Comparison of ENCODE assay signal across 27 mouse cellular contexts in the genomic region with DNA sequence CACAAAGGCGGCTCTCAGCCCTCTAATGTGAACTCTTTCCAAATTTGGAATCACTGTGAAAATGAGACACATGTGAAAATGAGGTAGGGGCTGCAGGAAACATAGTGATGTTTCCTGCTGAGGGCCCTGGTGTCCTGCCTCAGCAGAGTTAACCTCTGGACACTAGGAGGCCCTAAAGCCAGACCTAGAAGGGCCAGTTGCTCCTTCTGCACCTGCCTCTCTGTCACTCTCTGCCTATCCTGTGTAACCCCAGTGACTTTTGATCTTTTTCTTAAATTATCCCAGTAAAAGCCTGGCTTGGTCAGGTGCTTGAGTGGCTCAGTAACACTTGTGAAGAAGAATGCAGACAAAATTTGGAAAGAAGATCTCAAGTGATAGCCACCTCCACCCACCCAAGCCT. TPM values are rescaled to one million over a fixed set of nuclear protein-coding genes. Genes with fewer than 3 reads are reported as not detected.
DNase-seq lines count a peak whose midpoint lies in the region; ATAC-seq and TF ChIP-seq lines count a peak whose summit lies in the region.
"Had no signal": no experiment of that assay in that cellular context is flagged by ENCODE, and none has a peak within 500 bp of the region (broad histone marks: within the 10 kb centered on the region; RNA-seq: fewer than 3 reads in every experiment).

No protein-coding gene starts in this region.

- no peak overlapping the region for H3K27ac ChIP-seq in forebrain, embryonic 13.5 days
- H3K27ac ChIP-seq in forebrain, embryonic 16.5 days (ENCODE audit: low read length), result no peak overlapping the region
- peak overlapping the region; percentile 51 for H3K27ac ChIP-seq in heart, embryonic 13.5 days (replicated peaks)
- no peak overlapping the region for H3K27ac ChIP-seq in hindbrain, embryonic 15.5 days (replicated peaks)
- no peak overlapping the region for H3K27ac ChIP-seq in hindbrain, embryonic 12.5 days
- H3K27ac ChIP-seq: embryonic facial prominence, embryonic 13.5 days; intestine, embryonic 15.5 days; layer of hippocampus, adult 2 months; left cerebral cortex, adult 2 months; limb, embryonic 13.5 days; liver, embryonic 12.5 days; neural tube, embryonic 12.5 days had no signal

- 0 out of 2 replicates have a peak overlapping the region, but pooled peaks have one; percentile 6 for H3K9ac ChIP-seq in forebrain, embryonic 13.5 days
- no peak overlapping the region for H3K9ac ChIP-seq in forebrain, embryonic 16.5 days (replicated peaks; ENCODE audit: low read depth, low read length)
- H3K9ac ChIP-seq in heart, embryonic 13.5 days, result peak overlapping the region; percentile 47
- H3K9ac ChIP-seq in hindbrain, embryonic 15.5 days, result no peak overlapping the region
- H3K9ac ChIP-seq in hindbrain, embryonic 12.5 days, result no peak overlapping the region
- H3K9ac ChIP-seq: embryonic facial prominence, embryonic 13.5 days; intestine, embryonic 15.5 days; limb, embryonic 13.5 days; liver, embryonic 12.5 days; liver, postnatal 0 days; neural tube, embryonic 12.5 days had no signal

- peaks cover 49% of the 10 kb centered on the region for H3K4me1 ChIP-seq in forebrain, embryonic 13.5 days
- peaks cover 41% of the 10 kb centered on the region for H3K4me1 ChIP-seq in forebrain, embryonic 16.5 days (replicated peaks; ENCODE audit: control insufficient read depth, insufficient read depth, low read length)
- peaks cover 67% of the 10 kb centered on the region for H3K4me1 ChIP-seq in heart, embryonic 13.5 days
- peaks cover 52% of the 10 kb centered on the region for H3K4me1 ChIP-seq in hindbrain, embryonic 15.5 days (replicated peaks)
- H3K4me1 ChIP-seq in hindbrain, embryonic 12.5 days, result peaks cover 34% of the 10 kb centered on the region

- no peak overlapping the region for H3K4me2 ChIP-seq in forebrain, embryonic 13.5 days
- no peak overlapping the region for H3K4me2 ChIP-seq in forebrain, embryonic 16.5 days (ENCODE audit: low read length)
- no peak overlapping the region for H3K4me2 ChIP-seq in heart, embryonic 13.5 days
- 0 out of 2 replicates have a peak overlapping the region, but pooled peaks have one; percentile 9 for H3K4me2 ChIP-seq in hindbrain, embryonic 15.5 days
- no peak overlapping the region for H3K4me2 ChIP-seq in hindbrain, embryonic 12.5 days (replicated peaks)
- peak overlapping the region; percentile 43 for H3K4me2 ChIP-seq in myocyte (ENCODE audit: low read depth)
- H3K4me2 ChIP-seq: embryonic facial prominence, embryonic 13.5 days; intestine, embryonic 15.5 days; limb, embryonic 13.5 days; liver, embryonic 12.5 days; midbrain, embryonic 11.5 days; neural tube, embryonic 12.5 days had no signal

- no peak for DNase-seq in heart, adult 18-20 months
- DNase-seq: adrenal gland, postnatal 10 days; cerebellum, adult 9-10 months; gastrocnemius, postnatal 10 days; heart, postnatal 36 days; kidney, adult 2 months; kidney, postnatal 36 days; liver, postnatal 0 days; lung, postnatal 36 days had no signal

- H3K79me2 ChIP-seq in myocyte (ENCODE audit: control insufficient read depth, insufficient read depth), result peaks cover 17% of the 10 kb centered on the region

- H3K4me3 ChIP-seq in forebrain, embryonic 13.5 days, result no peak overlapping the region
- no peak overlapping the region for H3K4me3 ChIP-seq in forebrain, embryonic 16.5 days (replicated peaks; ENCODE audit: low read length)
- no peak overlapping the region for H3K4me3 ChIP-seq in heart, embryonic 13.5 days
- H3K4me3 ChIP-seq in hindbrain, embryonic 15.5 days, result no peak overlapping the region
- no peak overlapping the region for H3K4me3 ChIP-seq in hindbrain, embryonic 12.5 days
- H3K4me3 ChIP-seq in myocyte, result no peak overlapping the region
- H3K4me3 ChIP-seq: embryonic facial prominence, embryonic 13.5 days; erythroblast, embryonic 14.5 days; intestine, embryonic 15.5 days; layer of hippocampus, adult 2 months; left cerebral cortex, adult 2 months; limb, embryonic 13.5 days; liver, embryonic 12.5 days; neural tube, embryonic 12.5 days had no signal

- H3K36me3 ChIP-seq in forebrain, embryonic 13.5 days (ENCODE audit: poor library complexity, severe bottlenecking), result peaks cover 59% of the 10 kb centered on the region
- peaks cover 12% of the 10 kb centered on the region for H3K36me3 ChIP-seq in forebrain, embryonic 16.5 days (ENCODE audit: control insufficient read depth, insufficient read depth)
- peaks cover 64% of the 10 kb centered on the region for H3K36me3 ChIP-seq in heart, embryonic 13.5 days
- peaks cover 36% of the 10 kb centered on the region for H3K36me3 ChIP-seq in hindbrain, embryonic 15.5 days
- peaks cover 51% of the 10 kb centered on the region for H3K36me3 ChIP-seq in hindbrain, embryonic 12.5 days
- peaks cover 10% of the 10 kb centered on the region for H3K36me3 ChIP-seq in myocyte (ENCODE audit: control insufficient read depth, insufficient read depth)
- H3K36me3 ChIP-seq: liver, embryonic 12.5 days had no signal

- H3K9me3 ChIP-seq in forebrain, embryonic 13.5 days (replicated peaks), result no peaks in the 10 kb centered on the region
- H3K9me3 ChIP-seq in forebrain, embryonic 16.5 days (ENCODE audit: control insufficient read depth, low read length), result no peaks in the 10 kb centered on the region
- H3K9me3 ChIP-seq in heart, embryonic 13.5 days, result no peaks in the 10 kb centered on the region
- H3K9me3 ChIP-seq in hindbrain, embryonic 15.5 days, result no peaks in the 10 kb centered on the region
- no peaks in the 10 kb centered on the region for H3K9me3 ChIP-seq in hindbrain, embryonic 12.5 days (replicated peaks)
- H3K9me3 ChIP-seq: embryonic facial prominence, embryonic 13.5 days; intestine, embryonic 15.5 days; limb, embryonic 13.5 days; liver, embryonic 12.5 days; neural tube, embryonic 12.5 days had no signal

- no peaks in the 10 kb centered on the region for H3K27me3 ChIP-seq in forebrain, embryonic 13.5 days
- no peaks in the 10 kb centered on the region for H3K27me3 ChIP-seq in forebrain, embryonic 16.5 days (replicated peaks; ENCODE audit: control insufficient read depth, insufficient read depth, low read length)
- no peaks in the 10 kb centered on the region for H3K27me3 ChIP-seq in heart, embryonic 13.5 days (replicated peaks)
- H3K27me3 ChIP-seq in hindbrain, embryonic 15.5 days, result no peaks in the 10 kb centered on the region
- no peaks in the 10 kb centered on the region for H3K27me3 ChIP-seq in hindbrain, embryonic 12.5 days
- H3K27me3 ChIP-seq in myocyte (ENCODE audit: control insufficient read depth, insufficient read depth, insufficient read length), result no peaks in the 10 kb centered on the region
- H3K27me3 ChIP-seq: embryonic facial prominence, embryonic 13.5 days; intestine, embryonic 15.5 days; limb, embryonic 13.5 days; neural tube, embryonic 12.5 days; Patski had no signal

- no peak for TF ChIP-seq POLR2A in myocyte (IDR thresholded peaks at IDR 0.05; ENCODE audit: insufficient read length, low read depth)

- 85% methylated on average over 1 of the region's 1 CpGs for WGBS in forebrain, embryonic 13.5 days
- WGBS in forebrain, embryonic 16.5 days, result 100% methylated on average over 1 of the region's 1 CpGs
- 45% methylated on average over 1 of the region's 1 CpGs for WGBS in heart, embryonic 13.5 days
- WGBS in hindbrain, embryonic 15.5 days, result 83% methylated on average over 1 of the region's 1 CpGs
- WGBS in hindbrain, embryonic 12.5 days, result 76% methylated on average over 1 of the region's 1 CpGs

- no peak overlapping the region for H3ac ChIP-seq in myocyte (ENCODE audit: control insufficient read depth, insufficient read length)

- no peak for ATAC-seq in forebrain, embryonic 13.5 days
- no peak for ATAC-seq in forebrain, embryonic 16.5 days
- ATAC-seq in heart, embryonic 13.5 days (ENCODE audit: extremely low read depth, insufficient number of reproducible peaks, low FRiP score, low TSS enrichment), result no peak
- no peak for ATAC-seq in hindbrain, embryonic 15.5 days (ENCODE audit: low FRiP score, low read depth)
- no peak for ATAC-seq in hindbrain, embryonic 12.5 days (ENCODE audit: low FRiP score)
- ATAC-seq: hindbrain, embryonic 16.5 days; intestine, embryonic 15.5 days; liver, embryonic 12.5 days; liver, postnatal 0 days; midbrain, embryonic 16.5 days; Patski had no signal

TF ChIP-seq in myocyte, 11 proteins besides CTCF, POLR2A, EP300 and RAD21 (continues in another document):
- TF ChIP-seq TCF3 (IDR thresholded peaks at IDR 0.05; ENCODE audit: insufficient read length, low read depth), result no peak
- no peak for TF ChIP-seq REST (IDR thresholded peaks at IDR 0.05; ENCODE audit: insufficient read depth, insufficient read length)
- no peak for TF ChIP-seq MAX (IDR thresholded peaks at IDR 0.05; ENCODE audit: low read depth)
- no peak for TF ChIP-seq POLR2AphosphoS2 (IDR thresholded peaks at IDR 0.05; ENCODE audit: insufficient read length, low read depth)

RNA-seq across cellular contexts. Expression of a gene that starts 4.3 kb away (rescaled TPM):
- polyA plus RNA-seq in forebrain, embryonic 13.5 days (2015; fragmentation: Nextera tagmentation; extraction: Ambion mirVana), result 57.6 and 62.6 TPM in 2 replicates
- 99.9 and 109 TPM in 2 replicates for polyA plus RNA-seq in forebrain, embryonic 16.5 days (2015; fragmentation: Nextera tagmentation; extraction: Ambion mirVana)
- polyA plus RNA-seq in heart, embryonic 13.5 days (2015; fragmentation: Nextera tagmentation; extraction: Ambion mirVana), result 46.2 and 47.6 TPM in 2 replicates
- total RNA-seq in heart, adult 18-20 months (2021), result under 1 TPM; 0.20 to 0.33 TPM
- 77.3 and 83.6 TPM in 2 replicates for polyA plus RNA-seq in hindbrain, embryonic 15.5 days (2015; fragmentation: Nextera tagmentation; extraction: Ambion mirVana)
- 81.0 and 94.6 TPM in 2 replicates for polyA plus RNA-seq in hindbrain, embryonic 12.5 days (2016; fragmentation: Nextera tagmentation; extraction: Ambion mirVana)
- 20.0 TPM for polyA plus RNA-seq in myocyte (2012; fragmentation: generic; extraction: Trizol)

RNA-seq across cellular contexts. Expression of a gene that starts 49.9 kb away (rescaled TPM):
- polyA plus RNA-seq in forebrain, embryonic 13.5 days (2015; fragmentation: Nextera tagmentation; extraction: Ambion mirVana), result 58.8 and 60.2 TPM in 2 replicates
- 60.3 and 72.0 TPM in 2 replicates for polyA plus RNA-seq in forebrain, embryonic 16.5 days (2015; fragmentation: Nextera tagmentation; extraction: Ambion mirVana)
- 27.6 and 28.6 TPM in 2 replicates for polyA plus RNA-seq in heart, embryonic 13.5 days (2015; fragmentation: Nextera tagmentation; extraction: Ambion mirVana)
- 10 to 100 TPM; 23.2 to 28.2 TPM for total RNA-seq in heart, adult 18-20 months (2021)
- polyA plus RNA-seq in hindbrain, embryonic 15.5 days (2015; fragmentation: Nextera tagmentation; extraction: Ambion mirVana), result 43.9 and 48.6 TPM in 2 replicates
- polyA plus RNA-seq in hindbrain, embryonic 12.5 days (2016; fragmentation: Nextera tagmentation; extraction: Ambion mirVana), result 63.1 and 64.4 TPM in 2 replicates
- 17.7 TPM for polyA plus RNA-seq in myocyte (2012; fragmentation: generic; extraction: Trizol)

RNA-seq across cellular contexts. Expression of a gene that starts 51.1 kb away (rescaled TPM):
- 6.4 and 8.0 TPM in 2 replicates for polyA plus RNA-seq in forebrain, embryonic 13.5 days (2015; fragmentation: Nextera tagmentation; extraction: Ambion mirVana)
- polyA plus RNA-seq in forebrain, embryonic 16.5 days (2015; fragmentation: Nextera tagmentation; extraction: Ambion mirVana), result 7.2 and 8.8 TPM in 2 replicates
- polyA plus RNA-seq in heart, embryonic 13.5 days (2015; fragmentation: Nextera tagmentation; extraction: Ambion mirVana), result 2.6 and 3.1 TPM in 2 replicates
- 1 to 10 TPM; 3.4 to 4.1 TPM for total RNA-seq in heart, adult 18-20 months (2021)
- 9.9 and 10.2 TPM in 2 replicates for polyA plus RNA-seq in hindbrain, embryonic 15.5 days (2015; fragmentation: Nextera tagmentation; extraction: Ambion mirVana)
- polyA plus RNA-seq in hindbrain, embryonic 12.5 days (2016; fragmentation: Nextera tagmentation; extraction: Ambion mirVana), result 9.1 and 9.6 TPM in 2 replicates
- polyA plus RNA-seq in myocyte (2012; fragmentation: generic; extraction: Trizol), result 2.2 TPM

Comparison
In these comparisons a context has a peak if more than half of its experiments do, and no peak if none do; other contexts are left out.
1. H3K4me2 ChIP-seq: peak in hindbrain, embryonic 15.5 days (single experiment) and myocyte (single experiment); none in forebrain, embryonic 13.5 days (single experiment), forebrain, embryonic 16.5 days (single experiment), heart, embryonic 13.5 days (single experiment) and hindbrain, embryonic 12.5 days (single experiment).
2. H3K9ac ChIP-seq: peak in forebrain, embryonic 13.5 days (single experiment) and heart, embryonic 13.5 days (single experiment); none in forebrain, embryonic 16.5 days (single experiment), hindbrain, embryonic 15.5 days (single experiment) and hindbrain, embryonic 12.5 days (single experiment).